Mouse (Mus musculus) megakaryocyte, embryonic 14.5 days (primary cell): Measurements from ENCODE around the gene Tbc1d8.

Experiments
- FLI1 ChIP-seq: IDR thresholded peaks from 2 replicates; pipeline ENCODE4 v1.6.1; 2012; ENCODE audit warnings: low read length, inconsistent platforms, mixed read lengths
- GATA1 ChIP-seq: IDR thresholded peaks from 3 replicates; pipeline ENCODE4 v1.6.1; 2012; ENCODE audit warnings: mixed read lengths, low read length, inconsistent platforms, borderline replicate concordance

- TF ChIP-seq GATA1 (no peak), FLI1 (no peak)
Observed at GRCm38 (mm10) chr1:39399228-39399627, 79.3 kb downstream of the Tbc1d8 start.
